Mouse (Mus musculus) kidney, adult 9 months (tissue): ENCODE data around the gene Med19.
"Not testable (repeated sequence)": the region's sequence is repeated elsewhere in the genome, so short reads cannot be mapped to it uniquely, and the experiment has no call there.

Source experiments
- DNase-seq: peaks from one replicate; pipeline ENCODE4 v3.0.0; 2022

The Med19 gene

GRCm38 (mm10) chr2:84721182-84721581 lies 43.0 kb downstream of the Med19 start:
- DNase-seq: no peak

- no peak for DNase-seq
Observed at GRCm38 (mm10) chr2:84723856-84724255, 45.7 kb downstream of the Med19 start.

DNA sequence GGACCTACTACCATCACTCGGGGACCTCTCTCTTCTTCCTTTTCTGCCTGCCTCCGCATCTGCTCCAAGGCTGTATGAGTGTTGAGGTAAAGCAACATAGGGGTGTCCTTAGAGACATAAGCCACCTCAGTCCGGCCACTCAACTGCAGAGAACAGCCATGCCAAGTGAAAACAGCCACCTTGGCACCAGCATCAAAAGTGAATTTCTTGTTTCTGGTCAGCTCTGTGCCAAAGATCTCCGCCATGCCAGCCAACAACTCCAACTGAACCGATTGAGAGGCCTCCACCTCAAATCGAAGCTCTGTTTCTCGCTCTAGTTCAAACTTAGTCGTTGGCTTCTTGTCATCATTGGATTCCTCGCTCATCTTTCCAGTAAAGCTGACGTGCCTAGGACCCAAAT lies 47.6 kb downstream of the Med19 start:
- DNase-seq: no peak

DNA sequence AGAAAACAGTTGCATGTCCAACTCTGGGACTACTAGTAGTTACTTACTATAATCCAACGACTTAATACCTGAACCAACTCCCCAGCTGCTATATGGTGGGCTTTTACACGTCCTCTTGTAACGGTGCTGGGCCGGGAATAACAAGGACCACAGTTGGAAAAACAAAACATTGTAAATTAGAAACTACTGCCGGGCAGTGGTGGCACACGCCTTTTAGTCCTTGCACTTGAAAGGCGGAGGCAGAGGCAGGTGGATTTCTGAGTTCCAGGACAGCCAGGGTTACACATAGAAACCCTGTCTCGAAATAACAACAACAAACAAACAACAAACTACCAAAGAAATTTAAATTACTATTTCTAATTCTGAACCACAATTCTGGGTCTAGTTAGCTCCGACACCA lies 48.5 kb downstream of the Med19 start:
- no peak for DNase-seq

GRCm38 (mm10) chr2:84727172-84727858 lies 49.1 kb downstream of the Med19 start, which contains the start of gene Clp1:
Clp1 (minus strand) TSS chr2:84727350.
- DNase-seq: peak; percentile 99

DNA sequence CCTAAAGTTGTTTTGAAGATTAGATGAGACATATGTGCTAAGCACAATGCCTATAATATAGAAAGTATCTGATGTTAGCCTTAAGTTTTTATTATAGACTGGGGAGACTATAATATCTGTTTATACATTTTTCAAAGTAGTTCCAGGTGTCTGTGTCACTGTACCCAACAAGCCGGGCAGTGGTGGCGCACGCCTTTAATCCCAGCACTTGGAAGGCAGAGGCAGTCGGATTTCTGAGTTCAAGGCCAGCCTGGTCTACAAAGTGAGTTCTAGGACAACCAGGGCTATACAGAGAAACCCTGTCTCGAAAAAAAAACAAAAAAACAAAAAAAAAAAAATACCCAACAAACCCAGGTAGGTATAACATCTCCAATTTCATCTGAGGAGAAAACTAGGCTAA lies 50.0 kb downstream of the Med19 start:
- not testable (repeated sequence) for DNase-seq

DNA sequence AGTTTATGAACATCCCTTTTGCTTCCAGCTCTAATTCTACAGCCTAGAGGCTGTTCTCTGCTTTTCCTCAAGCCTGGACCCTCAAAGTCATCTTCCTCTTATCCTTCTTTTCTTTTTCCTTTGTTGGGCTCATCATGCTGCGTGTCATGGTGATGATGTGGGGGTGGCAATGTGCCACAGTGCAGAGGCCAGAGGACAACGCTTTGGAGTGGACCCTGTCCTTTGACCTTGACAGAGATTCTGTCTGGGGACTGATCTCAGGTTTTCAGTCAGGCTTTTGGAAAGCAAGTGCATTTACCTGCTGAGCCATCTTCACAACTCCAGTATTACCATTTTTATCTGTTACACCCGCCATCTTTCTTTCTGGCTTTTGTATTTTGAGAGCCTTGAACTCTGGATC lies 53.0 kb downstream of the Med19 start:
- peak; percentile 64 for DNase-seq

DNA sequence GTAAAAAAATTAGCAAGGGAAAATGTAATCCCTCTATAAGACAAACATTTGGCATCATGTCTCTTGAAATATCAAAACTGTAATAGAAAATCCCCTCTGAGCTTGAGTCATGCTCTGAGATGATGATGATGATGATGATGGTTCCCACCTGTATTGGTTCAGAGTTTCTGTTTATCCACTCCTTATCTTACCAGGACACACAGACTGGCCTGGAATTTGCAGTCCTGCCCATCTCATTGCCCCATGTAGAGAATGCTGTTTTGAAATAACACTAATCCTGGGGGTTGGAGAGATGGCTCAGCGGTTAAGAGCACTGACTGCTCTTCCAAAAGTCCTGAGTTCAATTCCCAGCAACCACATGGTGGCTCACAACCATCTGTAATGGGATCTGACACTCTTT lies 54.2 kb downstream of the Med19 start:
- no peak for DNase-seq

DNA sequence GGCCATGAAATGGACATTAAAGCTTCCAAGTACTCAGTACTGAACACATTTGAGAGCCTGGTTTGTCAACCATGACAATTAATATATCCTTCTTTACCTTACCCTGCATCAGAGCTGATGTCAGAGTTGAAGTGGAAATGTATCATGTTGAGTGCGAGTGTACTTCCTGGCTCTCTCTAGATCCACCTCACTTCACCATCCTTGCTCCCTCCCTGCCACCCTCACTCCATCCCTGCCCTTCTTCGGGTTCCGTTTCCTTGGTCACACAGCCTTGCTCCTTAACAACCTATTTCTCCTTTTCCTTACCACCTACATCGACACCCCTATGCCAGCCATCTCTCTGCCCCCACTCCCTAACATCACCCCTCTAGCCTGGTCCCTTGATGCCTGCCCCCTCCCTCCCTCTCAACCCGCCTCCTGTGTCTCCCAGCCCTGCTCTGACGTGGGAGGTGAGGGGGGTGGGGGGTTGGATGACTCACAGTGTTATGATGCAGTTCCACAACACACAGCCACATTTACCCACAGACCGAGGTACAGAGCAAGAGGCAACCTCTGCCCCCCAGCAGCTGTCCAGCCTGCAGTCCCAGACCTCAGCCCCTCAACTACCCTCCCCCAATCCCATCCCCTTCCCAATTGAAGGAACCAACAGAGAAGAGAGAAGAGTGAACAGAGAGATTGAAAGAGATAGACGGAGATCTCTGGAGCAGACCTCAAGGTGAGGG lies 55.5 kb downstream of the Med19 start, which contains the start of gene Ypel4:
Gene Ypel4, plus strand, starts transcription at position 480 of the 722 bp plus-strand sequence.
- DNase-seq: no peak

- DNase-seq: no peak
Observed at GRCm38 (mm10) chr2:84734351-84734864, 56.2 kb downstream of the Med19 start.

GRCm38 (mm10) chr2:84734919-84735318 lies 56.7 kb downstream of the Med19 start:
- no peak for DNase-seq

GRCm38 (mm10) chr2:84735346-84735920 lies 57.2 kb downstream of the Med19 start:
- DNase-seq: no peak

DNA sequence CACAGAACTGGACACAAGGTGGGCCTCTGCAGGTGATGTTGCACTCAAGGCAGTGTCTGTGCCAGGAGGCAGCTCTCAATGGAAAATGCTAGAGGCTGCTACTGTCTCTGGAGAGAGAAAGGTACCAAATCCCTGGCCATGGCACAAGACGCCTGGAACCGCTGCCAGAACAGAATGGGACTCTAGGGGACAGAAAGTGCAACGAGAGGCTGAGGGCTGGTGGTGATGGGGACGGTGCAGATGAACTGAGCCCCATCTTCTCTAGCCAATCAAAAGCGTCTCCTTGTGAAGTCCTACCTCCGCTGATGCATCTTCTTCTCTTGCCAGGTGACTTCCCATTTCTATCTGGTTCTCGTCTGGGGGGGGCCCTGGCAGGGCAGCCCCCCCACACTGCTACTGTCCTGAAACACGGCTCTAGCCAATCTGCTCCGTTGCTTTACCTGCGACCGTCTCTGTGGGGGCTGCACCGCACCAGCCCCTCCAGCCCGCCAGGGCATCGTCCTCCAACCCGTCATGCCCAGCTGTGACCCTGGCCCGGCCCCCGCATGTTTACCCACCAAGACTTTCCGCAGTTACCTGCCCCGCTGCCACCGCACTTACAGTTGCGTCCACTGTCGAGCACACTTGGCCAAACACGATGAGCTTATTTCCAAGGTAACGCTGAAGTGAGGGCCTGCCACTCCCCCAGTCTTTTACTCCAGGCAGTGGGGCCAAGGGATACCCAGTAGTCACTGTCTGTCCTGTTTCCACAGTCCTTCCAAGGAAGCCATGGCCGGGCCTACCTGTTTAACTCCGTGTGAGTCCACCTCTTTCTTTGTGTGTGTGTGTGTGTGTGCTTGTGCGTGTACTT lies 58.3 kb downstream of the Med19 start:
- DNase-seq: no peak

DNA sequence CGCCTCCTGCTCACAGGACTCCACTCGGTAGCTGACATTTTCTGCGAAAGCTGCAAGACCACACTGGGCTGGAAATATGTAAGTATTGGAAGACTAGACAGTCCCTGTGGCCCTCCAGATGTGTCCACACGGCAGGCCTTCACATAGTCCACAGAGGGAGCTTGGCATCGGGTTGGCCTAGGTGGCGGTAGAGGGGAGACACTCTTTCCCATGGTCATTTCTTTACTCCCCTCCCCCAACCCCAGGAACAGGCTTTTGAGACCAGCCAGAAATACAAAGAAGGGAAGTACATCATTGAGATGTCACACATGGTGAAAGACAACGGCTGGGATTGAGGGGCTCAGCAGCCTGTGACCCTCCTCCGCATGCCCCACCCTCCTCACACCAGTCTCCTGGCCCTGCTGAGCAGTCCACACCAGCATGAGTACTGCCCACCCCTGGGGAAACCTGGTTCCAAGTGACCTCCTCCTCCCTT lies 59.3 kb downstream of the Med19 start:
- no peak for DNase-seq
